Mouse (Mus musculus): Measurements from ENCODE around the gene Helt. TPM values are rescaled to one million over a fixed set of nuclear protein-coding genes. Genes with fewer than 3 reads are reported as not detected.

Gene Helt
- total and polyA plus RNA-seq, 3 experiments: 0.42 TPM; not detected in 2

Other genes starting within 250 kb of the Helt start
- 10 to 100 TPM; 16.1 to 19.5 TPM for gene Cfap97, start 142.9 kb downstream of the Helt start, total RNA-seq (2021)
- 1.5 and 2.1 TPM in 2 replicates for gene Cfap97, start 142.9 kb downstream of the Helt start, polyA plus RNA-seq (2012; rRNA removed)
- gene Snx25, start 142.5 kb downstream of the Helt start, total RNA-seq (2021): 10 to 100 TPM; 14.1 to 20.9 TPM
- 2.3 and 2.5 TPM in 2 replicates for gene Snx25, start 142.5 kb downstream of the Helt start, polyA plus RNA-seq (2012; rRNA removed)
- 100 to 1,000 TPM; 133 to 206 TPM for gene Slc25a4, start 83.4 kb downstream of the Helt start, total RNA-seq (2021)
- gene Slc25a4, start 83.4 kb downstream of the Helt start, polyA plus RNA-seq (2012; rRNA removed): 200 and 240 TPM in 2 replicates
- gene Acsl1, start 176.4 kb upstream of the Helt start, total RNA-seq (2021): 100 to 1,000 TPM; 620 to 836 TPM
- gene Acsl1, start 176.4 kb upstream of the Helt start, polyA plus RNA-seq (2012; rRNA removed): 85.5 and 136 TPM in 2 replicates